Mouse (Mus musculus): ENCODE results near the gene Cryz. TPM values are rescaled to one million over a fixed set of nuclear protein-coding genes. Genes with fewer than 3 reads are reported as not detected.

Cryz gene
- polyA plus RNA-seq, 1 experiment from 2014 or later = 16.5 TPM

- 39% methylated on average over 24 of the region's 24 CpGs for WGBS (ENCODE audit: insufficient replicate concordance)
- no peak for ATAC-seq (ENCODE audit: insufficient read depth)
- Histone ChIP-seq H3K9me3 (replicated peaks) (no peaks in the 10 kb centered on the region), H3K27me3 (no peaks in the 10 kb centered on the region), H3K4me2 (no peak overlapping the region), H3K4me1 (replicated peaks) (no peaks in the 10 kb centered on the region), H3K4me3 (replicated peaks) (no peak overlapping the region), H3K9ac (no peak overlapping the region), H3K27ac (replicated peaks) (no peak overlapping the region), H3K36me3 (replicated peaks) (no peaks in the 10 kb centered on the region)
Measured at GRCm38 (mm10) chr3:154652581-154653420, 56.3 kb downstream of the Cryz start.

- Histone ChIP-seq H3K27me3 (no peaks in the 10 kb centered on the region), H3K4me2 (no peak overlapping the region), H3K4me3 (replicated peaks) (no peak overlapping the region), H3K4me1 (replicated peaks) (no peaks in the 10 kb centered on the region), H3K9ac (no peak overlapping the region), H3K27ac (replicated peaks) (no peak overlapping the region), H3K9me3 (replicated peaks) (no peaks in the 10 kb centered on the region), H3K36me3 (replicated peaks) (no peaks in the 10 kb centered on the region)
- ATAC-seq (ENCODE audit: insufficient read depth) = no peak
- WGBS (ENCODE audit: insufficient replicate concordance) = 51% methylated on average over 5 of the region's 5 CpGs
Measured at GRCm38 (mm10) chr3:154653454-154653853, 56.9 kb downstream of the Cryz start.

DNA sequence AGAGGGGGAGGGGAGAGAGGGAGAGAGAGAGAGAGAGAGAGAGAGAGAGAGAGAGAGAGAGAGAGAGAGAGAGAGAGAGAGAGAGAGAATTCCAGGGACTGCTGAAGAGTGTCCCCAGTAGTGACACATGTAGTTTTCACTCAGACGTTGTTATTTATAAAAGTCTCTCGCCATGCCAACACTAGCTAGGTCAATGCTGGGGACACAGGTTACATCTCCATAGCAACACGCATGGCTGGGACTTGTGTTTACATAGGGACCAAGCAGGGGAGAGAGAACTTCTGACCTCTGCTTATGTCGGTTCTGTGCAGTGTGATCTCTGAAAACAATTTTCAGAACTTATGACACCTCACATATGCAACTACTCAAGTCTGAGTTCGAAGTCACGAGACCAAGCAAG is 57.8 kb downstream of the Cryz start:
- 46% methylated on average over 6 of the region's 6 CpGs for WGBS (ENCODE audit: insufficient replicate concordance)
- Histone ChIP-seq H3K4me2 (no peak overlapping the region), H3K9me3 (replicated peaks) (no peaks in the 10 kb centered on the region), H3K4me1 (replicated peaks) (no peaks in the 10 kb centered on the region), H3K36me3 (replicated peaks) (no peaks in the 10 kb centered on the region), H3K27ac (replicated peaks) (no peak overlapping the region), H3K9ac (no peak overlapping the region), H3K4me3 (replicated peaks) (no peak overlapping the region), H3K27me3 (no peaks in the 10 kb centered on the region)
- no peak for ATAC-seq (ENCODE audit: insufficient read depth)

GRCm38 (mm10) chr3:154654901-154655300 is 58.4 kb downstream of the Cryz start:
- Histone ChIP-seq H3K27ac (replicated peaks) (no peak overlapping the region), H3K4me2 (no peak overlapping the region), H3K9ac (no peak overlapping the region), H3K27me3 (no peaks in the 10 kb centered on the region), H3K9me3 (replicated peaks) (no peaks in the 10 kb centered on the region), H3K4me3 (replicated peaks) (no peak overlapping the region), H3K4me1 (replicated peaks) (no peaks in the 10 kb centered on the region), H3K36me3 (replicated peaks) (no peaks in the 10 kb centered on the region)
- no peak for ATAC-seq (ENCODE audit: insufficient read depth)
- 49% methylated on average over 12 of the region's 12 CpGs for WGBS (ENCODE audit: insufficient replicate concordance)

DNA sequence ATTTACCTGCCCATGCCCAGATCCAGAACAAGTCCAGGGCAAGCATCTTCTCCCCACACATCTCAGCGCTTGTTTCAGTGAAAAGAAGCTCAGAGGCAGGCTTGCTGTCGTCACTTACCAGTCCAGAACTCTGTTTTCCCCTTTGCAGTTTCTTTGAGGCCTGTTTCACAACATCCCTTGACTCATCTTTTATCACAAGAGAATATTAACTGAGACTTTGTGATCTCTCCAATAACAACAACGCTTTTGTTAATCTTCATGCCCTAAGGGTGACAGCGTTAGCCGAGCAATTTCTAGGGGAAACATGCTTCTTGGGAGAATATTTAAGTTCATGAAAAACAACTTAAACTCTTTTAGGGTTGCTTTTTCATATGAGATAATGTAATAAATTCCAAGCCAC is 59.2 kb downstream of the Cryz start:
- Histone ChIP-seq H3K27ac (replicated peaks) (no peak overlapping the region), H3K27me3 (no peaks in the 10 kb centered on the region), H3K4me1 (replicated peaks) (no peaks in the 10 kb centered on the region), H3K9me3 (replicated peaks) (no peaks in the 10 kb centered on the region), H3K36me3 (replicated peaks) (no peaks in the 10 kb centered on the region), H3K9ac (no peak overlapping the region), H3K4me2 (no peak overlapping the region), H3K4me3 (replicated peaks) (no peak overlapping the region)
- WGBS (ENCODE audit: insufficient replicate concordance) = 68% methylated on average over 5 of the region's 5 CpGs
- ATAC-seq (ENCODE audit: insufficient read depth) = no peak

DNA sequence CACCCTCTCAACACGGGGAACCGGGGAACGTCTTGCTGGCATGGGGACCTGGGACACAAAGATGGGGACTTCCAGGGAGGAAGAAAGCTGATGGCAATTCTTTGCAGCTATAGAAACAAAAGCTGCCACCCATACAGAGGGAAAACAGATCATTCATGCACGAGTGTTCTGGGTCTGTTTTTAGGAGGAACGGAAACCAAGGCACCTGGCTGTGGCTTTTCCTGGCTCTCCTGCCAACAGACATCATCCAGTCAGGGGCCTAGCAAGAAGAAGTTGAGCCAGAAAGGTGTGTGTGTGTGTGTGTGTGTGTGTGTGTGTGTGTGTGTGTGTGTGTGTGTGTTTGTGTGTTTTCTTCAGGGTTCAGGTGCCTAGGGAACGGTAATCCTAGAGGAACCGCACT is 67.0 kb downstream of the Cryz start, which contains the start of gene Erich3:
Gene Erich3, plus strand, starts transcription at position 315 of the 400 bp plus-strand sequence.
- no peaks in the 10 kb centered on the region for H3K4me1 ChIP-seq (replicated peaks)
- H3K9me3 ChIP-seq (replicated peaks) = no peaks in the 10 kb centered on the region
- no peaks in the 10 kb centered on the region for H3K36me3 ChIP-seq (replicated peaks)
- 29% methylated on average over 7 of the region's 7 CpGs for WGBS (ENCODE audit: insufficient replicate concordance)
- H3K4me2 ChIP-seq = no peak within 1 kb of the TSS; the same call in 1 of the 2 replicates
- ATAC-seq (ENCODE audit: insufficient read depth) = no peak
- no peak within 1 kb of the TSS for H3K27ac ChIP-seq (replicated peaks)
- H3K4me3 ChIP-seq (replicated peaks) = no peak within 1 kb of the TSS
- H3K27me3 ChIP-seq = peaks cover 31% of the 10 kb centered on the region
- H3K9ac ChIP-seq = no peak within 1 kb of the TSS

GRCm38 (mm10) chr3:154663976-154664581 is 67.6 kb downstream of the Cryz start:
- no peak overlapping the region for H3K4me3 ChIP-seq (replicated peaks)
- ATAC-seq (ENCODE audit: insufficient read depth) = no peak
- WGBS (ENCODE audit: insufficient replicate concordance) = 6% methylated on average over 27 of the region's 27 CpGs
- H3K4me1 ChIP-seq (replicated peaks) = no peaks in the 10 kb centered on the region
- no peaks in the 10 kb centered on the region for H3K36me3 ChIP-seq (replicated peaks)
- no peaks in the 10 kb centered on the region for H3K9me3 ChIP-seq (replicated peaks)
- H3K4me2 ChIP-seq = no peak overlapping the region; the same call in 1 of the 2 replicates
- no peak overlapping the region for H3K27ac ChIP-seq (replicated peaks)
- H3K9ac ChIP-seq = no peak overlapping the region
- peaks cover 31% of the 10 kb centered on the region for H3K27me3 ChIP-seq

DNA sequence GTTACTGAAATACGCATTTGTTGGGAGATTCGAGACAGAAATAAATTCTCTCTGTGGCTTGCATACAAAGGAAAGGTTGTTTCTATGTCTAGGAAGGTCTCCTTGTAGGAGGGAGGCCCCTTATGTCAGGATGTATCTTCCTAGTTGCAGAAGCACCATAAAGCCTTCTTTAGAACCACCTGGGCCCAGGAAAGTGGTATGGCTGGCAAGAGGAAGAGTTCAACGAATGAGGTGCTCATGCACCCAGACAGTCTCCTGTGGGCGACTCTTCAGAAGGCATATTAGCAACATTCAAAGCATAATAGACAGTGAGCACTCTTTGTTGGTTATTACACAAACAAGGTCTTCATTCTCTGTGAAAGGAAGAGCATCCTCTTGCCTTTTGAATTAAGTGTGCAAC is 68.1 kb downstream of the Cryz start:
- Histone ChIP-seq H3K4me2 (no peak overlapping the region), H3K9ac (no peak overlapping the region), H3K27ac (replicated peaks) (no peak overlapping the region), H3K9me3 (replicated peaks) (no peaks in the 10 kb centered on the region), H3K4me1 (replicated peaks) (no peaks in the 10 kb centered on the region), H3K27me3 (peaks cover 31% of the 10 kb centered on the region), H3K36me3 (replicated peaks) (no peaks in the 10 kb centered on the region), H3K4me3 (replicated peaks) (no peak overlapping the region)
- ATAC-seq (ENCODE audit: insufficient read depth) = no peak
- WGBS (ENCODE audit: insufficient replicate concordance) = 32% methylated on average over 4 of the region's 4 CpGs

DNA sequence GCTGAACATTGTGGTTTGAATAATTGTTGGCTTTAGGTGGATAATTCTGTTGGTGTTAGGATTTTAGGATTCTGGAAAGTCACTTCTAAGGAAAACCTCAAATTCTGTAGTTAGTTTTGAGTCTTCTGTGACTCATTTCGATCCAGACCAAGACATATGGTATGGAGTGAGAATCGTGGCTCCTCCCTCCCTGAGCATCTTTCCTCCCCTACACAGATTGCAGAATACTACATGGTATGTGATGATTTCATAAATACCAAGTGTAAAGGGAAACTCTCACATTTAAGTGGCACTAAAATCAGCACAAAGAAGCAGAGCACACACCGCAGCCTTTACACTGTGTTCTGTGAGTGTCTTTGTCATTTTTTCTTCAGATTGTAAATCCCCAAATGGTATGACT is 72.0 kb downstream of the Cryz start:
- H3K4me3 ChIP-seq (replicated peaks) = no peak overlapping the region
- ATAC-seq (ENCODE audit: insufficient read depth) = no peak
- H3K9ac ChIP-seq = no peak overlapping the region
- H3K27me3 ChIP-seq = peaks cover 24% of the 10 kb centered on the region
- H3K36me3 ChIP-seq (replicated peaks) = no peaks in the 10 kb centered on the region
- WGBS (ENCODE audit: insufficient replicate concordance) = 54% methylated on average over 3 of the region's 3 CpGs
- no peaks in the 10 kb centered on the region for H3K4me1 ChIP-seq (replicated peaks)
- no peak overlapping the region for H3K27ac ChIP-seq (replicated peaks)
- H3K9me3 ChIP-seq (replicated peaks) = no peaks in the 10 kb centered on the region
- no peak overlapping the region for H3K4me2 ChIP-seq

GRCm38 (mm10) chr3:154670584-154670983 is 74.1 kb downstream of the Cryz start:
- H3K4me1 ChIP-seq (replicated peaks) = no peaks in the 10 kb centered on the region
- no peaks in the 10 kb centered on the region for H3K36me3 ChIP-seq (replicated peaks)
- H3K4me2 ChIP-seq = no peak overlapping the region
- H3K27me3 ChIP-seq = peaks cover 3% of the 10 kb centered on the region; the same call in 1 of the 2 replicates
- no peak overlapping the region for H3K27ac ChIP-seq (replicated peaks)
- no peak overlapping the region for H3K4me3 ChIP-seq (replicated peaks)
- no peaks in the 10 kb centered on the region for H3K9me3 ChIP-seq (replicated peaks)
- no peak overlapping the region for H3K9ac ChIP-seq
- 45% methylated on average over 6 of the region's 6 CpGs for WGBS (ENCODE audit: insufficient replicate concordance)
- no peak for ATAC-seq (ENCODE audit: insufficient read depth)

GRCm38 (mm10) chr3:154671013-154671412 is 74.5 kb downstream of the Cryz start:
- Histone ChIP-seq H3K27me3 (no peaks in the 10 kb centered on the region; the same call in 1 of the 2 replicates), H3K9me3 (replicated peaks) (no peaks in the 10 kb centered on the region), H3K9ac (no peak overlapping the region), H3K4me2 (no peak overlapping the region), H3K27ac (replicated peaks) (no peak overlapping the region), H3K4me3 (replicated peaks) (no peak overlapping the region), H3K4me1 (replicated peaks) (no peaks in the 10 kb centered on the region), H3K36me3 (replicated peaks) (no peaks in the 10 kb centered on the region)
- no peak for ATAC-seq (ENCODE audit: insufficient read depth)
- WGBS (ENCODE audit: insufficient replicate concordance) = 45% methylated on average over 5 of the region's 5 CpGs
